In the genomic region with DNA sequence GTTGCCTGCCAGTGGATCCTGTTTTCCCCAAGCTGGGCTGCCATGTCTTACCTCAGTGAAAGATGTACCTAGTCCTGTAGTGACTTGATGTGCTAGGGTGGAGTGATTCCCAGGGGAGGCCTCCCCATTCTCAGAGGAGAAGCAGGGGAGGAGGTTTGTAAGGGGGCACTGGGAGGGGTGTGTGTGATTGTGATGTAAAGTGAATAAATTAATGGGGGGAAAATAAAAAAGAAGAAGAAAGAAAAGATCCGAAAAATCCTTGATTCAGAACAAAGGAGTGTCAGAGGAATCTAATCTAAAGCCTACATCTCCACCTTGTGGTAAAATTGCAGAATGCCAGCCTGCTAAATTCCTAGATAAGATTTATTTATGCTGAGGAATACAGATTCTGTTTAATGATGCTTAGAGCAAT, we compare ENCODE assay signal across 9 mouse cellular contexts. TPM values are rescaled to one million over a fixed set of nuclear protein-coding genes. Genes with fewer than 3 reads are reported as not detected.
A peak's percentile ranks its signal among the peaks of the same experiment; 100 is the strongest.
DNase-seq lines count a peak whose midpoint lies in the region; ATAC-seq and TF ChIP-seq lines count a peak whose summit lies in the region.
"Had no signal": no experiment of that assay in that cellular context is flagged by ENCODE, and none has a peak within 500 bp of the region (broad histone marks: within the 10 kb centered on the region; RNA-seq: fewer than 3 reads in every experiment).

No protein-coding gene starts in this region.

- no peak overlapping the region for H3K4me2 ChIP-seq in heart, postnatal 0 days (ENCODE audit: low read depth, low read length)
- H3K4me2 ChIP-seq: limb, embryonic 13.5 days had no signal

- no peak for ATAC-seq in heart, postnatal 0 days (ENCODE audit: insufficient read depth, low read depth)

- intact Hi-C loops in heart, postnatal 25 days (cut with DNase I) = loop anchor here (1.0 to 5.0 kb wide), 3 partner anchors 48 to 206 kb away; no protein-coding TSS in a partner anchor
- intact Hi-C loops in left cerebral cortex, postnatal 25 days (cut with DNase I) = loop anchor here (1.0 to 2.0 kb wide), 3 partner anchors 47 to 205 kb away; no protein-coding TSS in a partner anchor

- TF ChIP-seq CTCF in heart, postnatal 0 days (IDR thresholded peaks at IDR 0.05; ENCODE audit: low read depth) = peak; percentile 72

- H3K4me1 ChIP-seq in heart, postnatal 0 days (ENCODE audit: control insufficient read depth, insufficient read depth) = no peaks in the 10 kb centered on the region
- H3K4me1 ChIP-seq: limb, embryonic 13.5 days had no signal

- H3K4me3 ChIP-seq in heart, postnatal 0 days (ENCODE audit: low read depth, low read length) = no peak overlapping the region
- H3K4me3 ChIP-seq: limb, embryonic 13.5 days had no signal

- no peaks in the 10 kb centered on the region for H3K36me3 ChIP-seq in heart, postnatal 0 days (replicated peaks; ENCODE audit: control insufficient read depth, insufficient read depth, low read length)
- H3K36me3 ChIP-seq: limb, embryonic 13.5 days had no signal

- no peaks in the 10 kb centered on the region for H3K27me3 ChIP-seq in heart, postnatal 0 days (ENCODE audit: control insufficient read depth, insufficient read depth, low read length)
- H3K27me3 ChIP-seq: limb, embryonic 13.5 days had no signal

- H3K9me3 ChIP-seq in heart, postnatal 0 days (replicated peaks; ENCODE audit: control insufficient read depth, low read length) = no peaks in the 10 kb centered on the region
- H3K9me3 ChIP-seq: limb, embryonic 13.5 days had no signal

- no peak overlapping the region for H3K27ac ChIP-seq in heart, postnatal 0 days (ENCODE audit: low read depth)
- H3K27ac ChIP-seq: limb, embryonic 13.5 days had no signal

- DNase-seq in heart, adult 11 months = peak; percentile 76
- no peak for DNase-seq in heart, postnatal 25 days (ENCODE audit: low spot score)
- peak; percentile 5 to 53 for DNase-seq in CD8-positive naive resting alpha-beta T cell, adult 2 months (ENCODE audit: low read depth in 2 of 2, low spot score in 2 of 2)
- peak; percentile 17 to 40 for DNase-seq in cerebellum, postnatal 25 days
- DNase-seq in heart, postnatal 0 days (ENCODE audit: low spot score) = peak; percentile 43
- peak; percentile 46 to 57 for DNase-seq in left cerebral cortex, postnatal 25 days (ENCODE audit: low spot score in 2 of 2)
- peak; percentile 54 for DNase-seq in neural tube, embryonic 10.5 days (ENCODE audit: extremely low spot score, low spot score)
- no peak for DNase-seq in urinary bladder, adult 2 months (ENCODE audit: low spot score)

- WGBS in heart, postnatal 0 days = 13% methylated on average over 1 of the region's 1 CpGs

- no peak for TF ChIP-seq EP300 in heart, postnatal 0 days (IDR thresholded peaks at IDR 0.05; ENCODE audit: low read depth)

- H3K9ac ChIP-seq in heart, postnatal 0 days (replicated peaks; ENCODE audit: low read depth, low read length) = no peak overlapping the region
- H3K9ac ChIP-seq: limb, embryonic 13.5 days had no signal

RNA-seq across cellular contexts. Expression of a gene that starts 24.9 kb away (rescaled TPM):
- 10 to 100 TPM; 37.0 to 41.7 TPM for total RNA-seq in heart, postnatal 25 days (2021)
- total RNA-seq in heart, postnatal 0 days (2014; rRNA removed; ENCODE audit: low replicate concordance) = 21.8 and 35.6 TPM in 2 replicates
- 13.4 and 14.1 TPM in 2 replicates for polyA plus RNA-seq in heart, postnatal 0 days (2015; fragmentation: Nextera tagmentation; extraction: Ambion mirVana)
- total RNA-seq in left cerebral cortex, postnatal 25 days (2021) = 100 to 1,000 TPM; 114 TPM
- polyA plus RNA-seq in urinary bladder, adult 2 months (2012; rRNA removed) = 59.3 and 76.0 TPM in 2 replicates

RNA-seq across cellular contexts. Expression of a gene that starts 38.0 kb away (rescaled TPM):
- 100 to 1,000 TPM; 130 to 139 TPM for total RNA-seq in heart, postnatal 25 days (2021)
- 88.8 and 103 TPM in 2 replicates for total RNA-seq in heart, postnatal 0 days (2014; rRNA removed; ENCODE audit: low replicate concordance)
- 108 and 114 TPM in 2 replicates for polyA plus RNA-seq in heart, postnatal 0 days (2015; fragmentation: Nextera tagmentation; extraction: Ambion mirVana)
- 100 to 1,000 TPM; 176 to 188 TPM for total RNA-seq in left cerebral cortex, postnatal 25 days (2021)
- 85.5 and 109 TPM in 2 replicates for polyA plus RNA-seq in urinary bladder, adult 2 months (2012; rRNA removed)

RNA-seq across cellular contexts. Expression of a gene that starts 41.0 kb away (rescaled TPM):
- total RNA-seq in heart, postnatal 25 days (2021) = 100 to 1,000 TPM; 326 to 329 TPM
- total RNA-seq in heart, postnatal 0 days (2014; rRNA removed; ENCODE audit: low replicate concordance) = 151 and 153 TPM in 2 replicates
- 199 and 205 TPM in 2 replicates for polyA plus RNA-seq in heart, postnatal 0 days (2015; fragmentation: Nextera tagmentation; extraction: Ambion mirVana)
- total RNA-seq in left cerebral cortex, postnatal 25 days (2021) = 10 to 100 TPM; 76.3 to 92.6 TPM
- polyA plus RNA-seq in urinary bladder, adult 2 months (2012; rRNA removed) = 76.6 and 83.6 TPM in 2 replicates

RNA-seq across cellular contexts. Expression of a gene that starts 52.9 kb away (rescaled TPM):
- total RNA-seq in heart, postnatal 25 days (2021) = 10 to 100 TPM; 40.2 to 43.2 TPM
- total RNA-seq in heart, postnatal 0 days (2014; rRNA removed; ENCODE audit: low replicate concordance) = 22.6 and 30.3 TPM in 2 replicates
- 34.4 and 34.5 TPM in 2 replicates for polyA plus RNA-seq in heart, postnatal 0 days (2015; fragmentation: Nextera tagmentation; extraction: Ambion mirVana)
- 10 to 100 TPM; 74.1 to 78.9 TPM for total RNA-seq in left cerebral cortex, postnatal 25 days (2021)
- polyA plus RNA-seq in urinary bladder, adult 2 months (2012; rRNA removed) = 49.2 and 52.0 TPM in 2 replicates

RNA-seq across cellular contexts. Expression of a gene that starts 56.6 kb away (rescaled TPM):
- under 1 TPM; 0.28 to 0.86 TPM for total RNA-seq in heart, postnatal 25 days (2021)
- not detected in 2 replicates for total RNA-seq in heart, postnatal 0 days (2014; rRNA removed; ENCODE audit: low replicate concordance)
- 0.34 and 0.40 TPM in 2 replicates for polyA plus RNA-seq in heart, postnatal 0 days (2015; fragmentation: Nextera tagmentation; extraction: Ambion mirVana)
- under 1 TPM; 0.39 to 0.53 TPM for total RNA-seq in left cerebral cortex, postnatal 25 days (2021)
- polyA plus RNA-seq in urinary bladder, adult 2 months (2012; rRNA removed) = 2.1 and 3.0 TPM in 2 replicates

Comparison
In these comparisons a context has a peak if more than half of its experiments do, and no peak if none do; other contexts are left out.
1. DNase-seq: peak in heart, adult 11 months (single experiment), CD8-positive naive resting alpha-beta T cell, adult 2 months (2 of 2), cerebellum, postnatal 25 days (2 of 2), heart, postnatal 0 days (single experiment), left cerebral cortex, postnatal 25 days (2 of 2) and neural tube, embryonic 10.5 days (single experiment); none in heart, postnatal 25 days (single experiment) and urinary bladder, adult 2 months (single experiment).